Mouse (Mus musculus) fat pad, adult 2 months (tissue): ENCODE results near the gene Rbbp5.

ENCODE experiments used
- DNase-seq: peaks from one replicate; pipeline ENCODE4 v3.0.0-alpha.2; 2011; ENCODE audit warnings: low read depth, low spot score; ENCODE audit errors: extremely low read depth

Gene Rbbp5

DNA sequence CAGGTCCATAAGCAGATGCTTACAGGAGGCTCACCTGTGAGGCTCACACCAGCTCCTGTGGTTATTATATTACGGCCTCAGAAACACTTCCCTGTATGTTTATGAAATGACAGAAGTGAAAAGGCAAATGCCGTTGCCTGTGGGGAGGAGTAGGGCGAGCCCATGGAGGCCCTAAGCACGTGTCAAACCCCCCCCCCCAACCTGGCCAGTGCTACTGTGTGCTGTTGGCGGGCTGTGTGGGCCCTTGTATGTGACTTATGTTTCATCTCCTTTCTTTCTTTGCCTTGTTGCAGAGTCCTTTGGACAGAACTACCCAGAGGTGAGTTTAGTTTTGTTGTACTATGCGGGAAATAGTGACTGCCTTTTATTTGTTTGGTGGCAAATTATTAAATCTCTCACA, 6.6 kb downstream of the Rbbp5 start:
- DNase-seq = no peak

DNA sequence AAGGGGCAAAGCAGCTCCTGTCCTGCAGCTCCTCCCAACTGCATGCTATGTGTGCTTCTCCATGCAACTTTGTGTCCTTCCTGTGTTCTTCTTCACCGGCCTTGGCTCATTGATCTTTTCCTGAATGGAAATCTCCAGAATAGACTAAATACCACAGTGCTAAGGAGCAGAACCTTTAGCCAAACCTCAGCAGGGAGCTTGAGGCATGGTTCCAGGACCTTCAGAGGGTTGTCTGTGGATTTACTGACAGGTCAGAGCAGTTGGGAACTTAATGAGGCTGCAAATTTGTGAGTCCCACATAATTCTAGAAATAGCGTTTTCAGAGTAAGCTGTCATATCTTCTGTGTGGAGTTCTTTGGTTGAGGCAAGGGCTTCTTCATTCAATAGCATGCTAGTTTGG, 23.4 kb downstream of the Rbbp5 start:
- DNase-seq = no peak

DNA sequence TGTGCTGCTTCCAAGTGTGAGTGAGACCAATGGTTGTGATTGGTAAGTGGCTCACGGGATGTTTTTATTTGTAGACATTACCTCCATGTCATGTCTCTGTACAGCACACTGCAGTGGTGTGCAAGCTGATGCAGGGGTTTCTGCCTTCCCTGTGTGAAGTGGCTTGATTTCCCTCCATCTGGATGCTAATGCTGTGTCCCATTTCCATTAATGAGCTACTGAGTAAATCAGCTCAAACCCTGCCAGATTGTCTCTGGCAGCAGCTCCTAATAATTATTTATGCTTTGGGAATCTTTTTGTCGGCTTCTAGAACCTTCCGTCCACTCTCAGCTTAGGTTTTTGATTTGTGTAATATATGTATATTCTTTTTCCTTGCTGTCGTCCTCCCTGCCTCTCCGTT, 28.0 kb downstream of the Rbbp5 start:
- no peak for DNase-seq

DNA sequence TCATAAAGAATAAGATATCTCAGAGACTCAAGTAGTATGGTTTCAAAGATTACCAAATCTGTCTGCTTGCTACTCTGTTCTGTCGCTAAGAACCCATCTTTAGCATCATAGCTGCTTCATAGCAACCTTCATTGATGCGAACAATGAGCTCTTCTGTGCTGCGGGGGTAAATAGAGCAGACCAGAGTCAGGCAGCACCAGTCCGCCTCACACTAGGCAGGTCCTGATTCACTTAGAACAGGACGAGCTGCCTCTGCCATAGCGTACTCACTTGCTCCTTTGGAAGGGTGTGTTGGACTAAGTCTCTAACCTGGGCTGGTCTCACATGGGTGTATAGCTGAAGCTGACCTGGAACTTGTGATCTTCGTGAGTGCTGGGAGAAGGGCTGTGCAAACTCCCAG, 28.9 kb downstream of the Rbbp5 start, which contains the start of gene Tmem81:
Tmem81 (plus strand) TSS at position 173 of the 400 bp plus-strand sequence.
- no peak for DNase-seq

DNA sequence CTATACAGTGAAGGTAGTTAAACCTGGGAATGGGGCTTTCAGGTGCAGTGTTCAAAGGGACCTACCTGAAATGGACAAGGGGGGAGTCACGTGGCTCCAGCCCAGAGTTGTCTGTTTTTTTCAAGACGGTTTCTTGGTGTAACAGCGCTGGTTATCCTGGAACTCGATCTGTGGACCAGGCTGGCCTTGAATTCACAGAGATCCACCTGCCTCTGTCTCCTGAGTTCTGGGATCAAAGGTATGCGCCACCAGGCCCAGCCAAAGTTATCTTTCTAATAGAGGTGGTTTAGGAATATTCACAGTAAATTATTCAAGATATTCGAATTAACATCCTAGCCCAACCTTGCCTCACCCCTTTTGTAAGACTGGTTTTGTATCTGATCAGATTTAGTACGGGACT, 29.5 kb downstream of the Rbbp5 start:
- no peak for DNase-seq

DNA sequence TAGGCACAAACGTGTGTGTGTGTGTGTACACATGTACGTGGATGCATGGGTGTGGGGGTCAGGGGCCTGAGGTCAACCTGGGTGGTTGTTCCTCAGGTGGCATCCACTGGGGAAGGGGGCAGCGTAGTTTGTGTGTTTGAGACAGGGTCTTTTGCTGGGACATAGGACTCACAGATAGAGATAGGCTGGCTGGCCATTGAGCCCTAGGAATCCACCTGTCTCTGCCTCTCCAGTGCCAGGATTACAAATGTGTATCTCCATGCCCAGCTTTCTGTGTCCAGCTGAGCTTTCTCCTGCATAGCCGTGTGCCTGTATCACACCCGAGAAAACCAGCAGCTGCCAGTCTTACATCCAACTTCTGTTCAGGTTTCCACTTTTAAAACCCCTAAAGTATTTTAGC, 32.6 kb downstream of the Rbbp5 start:
- no peak for DNase-seq

DNA sequence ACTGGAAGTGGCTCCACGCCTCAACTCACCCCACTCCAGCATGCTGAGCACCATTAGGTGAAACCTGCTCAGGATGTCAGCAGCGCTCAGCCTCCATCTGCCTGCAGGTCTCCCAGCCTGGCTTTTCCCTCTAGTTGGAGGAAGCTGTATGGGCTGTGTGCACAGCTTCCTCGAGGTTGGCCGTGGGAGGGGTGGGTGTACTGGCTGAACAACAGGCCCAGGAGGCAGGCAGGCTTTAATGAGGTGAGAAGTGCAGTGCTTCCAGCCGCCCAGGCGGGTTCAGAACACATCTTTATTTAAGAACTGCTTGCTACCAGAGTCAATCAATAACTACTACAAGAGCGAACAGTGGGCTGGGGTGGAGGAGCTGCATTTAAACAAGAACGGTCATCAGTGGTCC, 34.4 kb downstream of the Rbbp5 start:
- DNase-seq = no peak

DNA sequence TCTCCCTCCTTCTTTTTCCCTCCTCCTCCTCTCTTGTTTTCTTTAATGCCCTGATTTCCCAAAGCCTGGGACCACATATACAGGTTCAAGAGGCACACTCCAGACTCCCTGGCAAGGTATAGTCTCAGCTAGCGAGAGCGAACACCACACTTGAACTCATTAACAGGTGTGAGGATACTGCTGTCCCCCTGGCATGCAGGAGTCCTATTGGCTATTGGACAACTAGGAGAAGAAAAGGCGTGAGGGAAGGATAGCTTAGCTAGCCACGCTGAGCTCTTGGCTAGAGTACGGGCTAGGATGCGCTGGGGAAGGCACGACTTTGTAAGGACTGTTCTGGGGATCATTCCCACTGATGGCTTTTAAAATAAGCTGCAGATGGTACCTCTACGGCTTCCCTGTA, 34.9 kb downstream of the Rbbp5 start:
- DNase-seq = no peak

DNA sequence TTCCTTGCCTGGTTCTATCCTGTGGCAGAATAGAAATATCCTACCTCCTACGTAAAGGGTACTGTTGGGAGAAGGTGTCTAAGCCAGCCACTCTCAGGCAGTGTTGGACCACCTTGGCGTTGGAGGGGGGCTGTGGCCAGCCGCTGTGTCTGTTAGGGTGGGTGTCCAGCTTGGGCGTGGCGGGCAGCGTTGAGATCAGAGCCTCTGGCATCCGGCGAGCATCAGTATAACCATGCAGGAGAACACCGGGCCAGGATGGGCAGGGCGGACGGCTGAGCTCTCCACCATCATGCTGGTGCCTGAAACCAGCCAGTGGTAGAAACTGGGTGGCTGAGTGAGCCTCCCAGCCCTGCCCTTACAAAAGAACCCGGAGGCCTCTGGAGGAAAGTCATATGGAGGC, 38.2 kb downstream of the Rbbp5 start:
- no peak for DNase-seq

DNA sequence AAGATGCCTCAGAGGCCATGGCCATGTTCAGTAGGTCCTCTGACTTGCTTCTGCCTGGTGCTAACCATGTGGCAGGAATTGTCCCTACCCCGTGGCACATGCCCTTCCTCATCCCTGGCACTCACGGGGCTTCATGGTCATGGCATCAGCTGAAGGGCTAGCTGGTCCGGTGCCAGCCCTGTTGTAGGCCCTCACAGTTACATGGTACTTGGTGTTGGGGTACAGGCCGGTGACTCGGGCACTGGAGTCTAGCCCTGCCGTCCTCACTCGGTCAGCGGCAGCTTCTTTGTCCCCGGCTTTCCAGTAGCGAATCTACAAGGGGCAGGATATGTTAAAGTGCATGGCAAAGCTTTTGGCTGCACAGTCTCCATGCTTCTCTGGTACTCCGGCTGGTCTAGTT, 39.6 kb downstream of the Rbbp5 start:
- no peak for DNase-seq

DNA sequence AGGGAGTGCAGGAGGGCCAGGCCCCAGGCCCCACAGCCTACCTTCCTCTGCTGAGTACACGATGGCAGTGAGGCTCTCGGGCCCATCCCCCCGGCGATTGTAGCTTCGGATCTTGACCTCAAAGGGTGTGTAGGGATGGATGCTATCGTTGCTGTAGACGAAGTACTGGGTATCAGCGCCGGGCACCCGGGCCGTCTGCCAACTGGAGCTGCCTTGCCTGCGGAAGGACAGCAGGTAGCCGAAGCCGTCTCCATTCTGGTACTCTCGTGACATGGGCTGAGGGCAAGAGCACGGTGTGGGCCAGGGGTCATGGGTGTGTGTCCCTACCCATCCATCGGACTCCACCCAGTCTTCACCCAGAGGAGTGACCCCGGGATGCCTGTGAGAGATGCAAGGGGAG, 41.5 kb downstream of the Rbbp5 start:
- no peak for DNase-seq

DNA sequence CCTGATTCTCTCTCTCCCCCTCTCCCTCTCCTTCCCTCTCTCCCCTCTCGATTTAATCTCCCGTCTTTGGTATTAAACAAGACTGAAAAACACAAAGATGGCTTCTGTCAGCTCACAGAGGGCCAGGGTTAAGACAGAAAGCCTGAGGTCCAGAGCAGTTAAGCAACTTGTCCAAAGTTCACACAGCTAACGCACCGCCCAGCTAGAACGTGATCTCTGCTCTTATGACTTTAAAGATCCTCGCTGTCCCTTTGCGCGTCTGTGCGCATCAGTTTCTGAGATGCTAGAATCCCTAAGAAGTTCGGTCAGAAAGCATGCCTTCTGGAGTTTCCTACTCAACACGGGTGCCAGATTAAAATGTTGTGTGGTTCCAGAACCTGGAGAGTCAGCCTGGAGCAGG, 42.6 kb downstream of the Rbbp5 start:
- no peak for DNase-seq

DNA sequence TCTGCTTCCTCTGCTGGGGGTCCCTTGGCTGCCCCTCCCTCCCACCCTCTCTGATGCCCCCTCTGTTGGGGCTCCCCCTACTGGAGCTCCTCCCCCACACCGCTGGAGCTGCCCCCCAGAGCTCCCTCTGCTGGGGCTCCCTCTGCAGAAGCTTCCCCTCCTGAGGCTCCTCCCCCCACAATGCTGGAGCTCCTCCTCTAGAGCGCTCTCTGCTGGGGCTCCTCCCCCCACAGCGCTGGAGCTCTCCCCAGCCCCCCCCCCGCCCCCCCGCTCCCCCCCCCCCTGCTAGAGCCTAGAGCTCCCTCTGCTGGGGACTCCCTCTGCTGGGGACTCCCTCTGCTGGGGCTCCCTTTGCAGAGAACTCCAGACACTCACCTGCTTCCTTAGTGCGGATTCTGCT, 43.6 kb downstream of the Rbbp5 start:
- no peak for DNase-seq

DNA sequence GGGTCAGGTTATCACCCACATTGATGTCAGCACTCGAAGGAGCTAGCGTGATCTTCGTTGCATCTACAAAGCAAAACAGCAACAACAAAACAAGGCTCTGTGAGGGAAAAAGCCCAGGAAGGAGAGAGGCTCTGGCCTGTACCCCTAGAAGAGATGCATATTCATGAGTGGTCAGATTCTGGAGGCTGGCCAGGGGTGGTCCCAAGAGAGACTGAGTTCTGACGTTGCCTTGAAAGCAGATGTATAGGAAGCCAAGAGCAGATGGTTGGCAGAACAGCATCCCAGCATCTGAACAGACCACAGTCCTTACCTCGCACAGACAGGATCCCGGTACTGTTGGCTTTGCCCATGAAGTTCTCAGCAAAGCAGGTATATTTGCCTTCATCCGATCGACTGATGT, 45.9 kb downstream of the Rbbp5 start:
- DNase-seq = no peak

DNA sequence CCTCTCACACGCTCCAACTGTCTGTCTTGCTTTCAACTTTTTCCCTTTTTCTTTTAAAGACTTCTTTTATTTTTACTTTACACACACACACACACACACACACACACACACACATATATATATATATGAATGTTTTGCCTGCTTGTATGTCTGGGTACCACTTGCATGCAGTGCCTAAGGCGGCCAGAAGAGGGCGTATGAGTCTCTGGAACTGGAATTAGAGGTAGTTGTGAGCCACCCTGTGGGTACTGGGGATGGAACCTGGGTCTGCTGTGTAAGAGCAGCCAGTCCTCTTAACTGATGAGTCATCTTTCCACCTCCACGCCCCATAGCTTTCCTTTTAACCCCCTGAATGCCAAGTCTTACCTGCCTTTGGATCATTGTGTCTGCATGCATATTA, 46.8 kb downstream of the Rbbp5 start:
- no peak for DNase-seq

DNA sequence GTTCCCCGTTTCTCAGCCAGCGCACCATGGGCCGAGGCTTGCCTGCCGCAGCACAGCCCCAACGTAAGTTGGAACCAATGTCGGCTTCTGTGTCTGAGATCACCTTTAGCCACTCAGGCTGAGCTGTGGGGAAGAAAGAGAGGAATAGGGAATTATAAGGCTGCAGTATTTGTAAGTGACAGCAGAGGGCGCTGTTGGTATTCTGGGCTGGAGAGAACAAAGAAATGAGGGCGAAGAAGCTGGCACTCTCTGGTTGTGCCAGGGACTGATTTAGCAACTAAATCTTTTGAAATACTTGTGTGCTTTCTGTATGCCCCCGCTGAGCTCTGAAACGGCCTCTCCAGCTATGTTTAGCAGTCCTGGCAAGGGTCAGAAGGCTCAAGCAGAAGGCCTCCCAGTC, 48.7 kb downstream of the Rbbp5 start:
- DNase-seq = peak; percentile 37

DNA sequence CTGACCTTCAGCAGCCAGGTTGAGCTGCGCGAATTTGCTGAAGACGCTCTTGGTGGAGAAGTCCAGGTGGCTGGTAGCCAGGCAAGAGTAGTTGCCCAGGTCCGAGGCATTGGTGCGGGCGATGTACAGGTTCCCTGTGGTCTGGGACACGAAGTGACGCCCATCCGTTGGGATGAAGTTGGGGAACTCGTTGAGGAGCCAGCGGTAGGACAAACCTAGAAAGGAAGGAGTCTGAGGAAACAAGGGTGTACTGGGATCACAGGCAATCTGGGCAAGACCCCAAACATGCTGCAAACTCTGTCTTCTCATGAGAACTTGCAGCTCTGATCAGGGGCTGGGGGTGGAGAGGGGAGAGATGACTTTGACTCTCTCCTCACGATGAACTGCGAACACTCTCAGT, 50.9 kb downstream of the Rbbp5 start:
- DNase-seq = no peak

DNA sequence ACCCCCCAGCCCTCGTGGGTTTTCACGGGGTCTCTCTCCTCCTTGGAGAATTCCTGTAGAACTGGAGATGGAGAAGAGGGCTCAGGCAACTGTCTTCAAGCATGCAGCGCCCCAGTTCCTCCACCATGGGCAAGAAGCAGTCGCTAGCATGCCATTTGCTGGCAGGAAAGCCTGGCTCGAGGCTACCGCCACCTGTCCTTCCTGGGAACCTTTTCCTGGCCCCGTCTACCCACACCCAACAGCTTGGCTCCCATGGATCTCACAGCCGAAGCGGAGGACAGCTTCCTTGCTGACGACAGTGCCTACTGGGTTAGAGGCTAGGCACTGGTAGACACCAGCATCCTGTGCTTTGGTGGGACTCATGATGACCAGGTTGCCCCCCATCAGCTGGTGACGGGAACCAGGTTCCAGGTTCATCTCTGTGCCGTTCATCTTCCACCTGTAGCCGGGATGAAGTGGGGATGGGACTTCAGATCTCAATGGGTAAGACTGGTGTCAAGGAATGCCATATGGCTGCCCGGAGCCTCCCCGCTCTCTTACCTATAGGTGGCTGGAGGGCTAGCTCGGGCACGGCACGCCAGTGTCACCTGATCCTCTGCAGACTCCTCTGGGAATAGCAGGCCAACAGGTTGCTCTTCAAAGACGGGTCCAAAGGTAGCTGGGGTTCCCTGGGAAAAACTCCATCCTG, 51.6 kb downstream of the Rbbp5 start:
- DNase-seq = no peak

DNA sequence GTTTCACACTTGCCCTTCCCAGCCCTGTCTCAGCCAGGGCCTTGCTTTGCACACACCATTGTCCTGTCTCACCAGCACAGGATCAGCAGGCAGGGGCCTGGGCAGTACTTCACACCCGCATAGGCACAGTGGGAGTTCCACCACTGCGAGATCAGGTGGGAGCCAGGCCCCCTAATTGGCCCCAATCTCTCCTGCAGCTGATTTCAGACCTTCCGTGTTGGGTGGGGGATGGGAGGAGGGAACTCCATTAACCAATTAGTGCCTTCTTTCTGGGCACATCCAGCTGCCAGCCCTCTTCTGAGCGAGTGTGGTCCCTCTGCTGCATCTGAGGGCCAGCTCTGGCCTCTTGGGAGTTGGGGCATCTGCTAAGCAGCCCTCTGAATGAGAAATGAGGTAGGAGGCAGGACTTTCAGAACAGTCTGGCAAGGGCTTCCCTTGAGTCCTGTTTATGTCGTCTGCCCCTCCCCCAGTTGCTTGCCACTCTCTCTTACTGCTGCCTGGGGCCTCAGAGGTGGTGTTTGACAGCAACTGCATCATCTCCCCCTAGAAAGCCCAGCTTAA, 53.5 kb downstream of the Rbbp5 start:
- DNase-seq = no peak

DNA sequence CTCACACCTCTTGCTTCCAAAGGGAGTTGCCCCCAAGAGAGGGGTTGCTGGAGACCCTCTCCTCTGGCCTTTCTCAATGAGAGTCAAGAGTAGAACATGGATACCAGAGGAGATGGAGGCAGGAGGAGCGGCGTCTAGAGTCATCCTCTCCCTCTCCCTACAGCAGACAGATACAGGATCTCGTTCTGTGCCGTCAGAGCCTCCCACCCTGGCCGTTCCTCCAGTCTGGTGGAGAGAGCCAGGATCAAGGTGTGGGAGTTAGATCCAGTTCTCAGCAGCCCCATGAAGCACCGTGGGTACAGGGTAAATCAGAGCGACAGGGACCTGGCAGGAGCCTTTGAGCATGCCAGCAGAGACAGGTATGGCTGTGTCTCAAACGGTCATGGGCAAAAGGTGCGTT, 55.4 kb downstream of the Rbbp5 start:
- no peak for DNase-seq

DNA sequence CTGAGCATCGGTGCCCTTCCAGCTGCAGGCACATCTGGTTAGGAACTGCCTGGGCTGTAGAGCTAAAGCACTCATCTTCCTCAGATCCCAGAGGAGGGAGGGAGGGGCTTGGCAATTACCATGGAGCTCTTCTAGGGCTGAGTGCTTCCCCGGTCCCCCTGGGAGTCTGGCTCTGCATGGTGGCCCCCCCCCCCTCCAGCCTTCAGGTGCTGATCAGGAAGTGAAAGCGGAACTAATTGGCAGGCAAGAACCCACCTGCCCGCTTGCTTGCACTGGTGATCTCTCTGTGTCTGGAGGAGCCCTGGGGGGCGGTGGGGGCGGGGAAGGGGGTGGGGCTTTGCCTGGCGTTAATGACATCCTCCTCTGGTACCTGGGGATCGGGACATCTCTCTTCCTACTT, 56.7 kb downstream of the Rbbp5 start:
- DNase-seq = no peak

DNA sequence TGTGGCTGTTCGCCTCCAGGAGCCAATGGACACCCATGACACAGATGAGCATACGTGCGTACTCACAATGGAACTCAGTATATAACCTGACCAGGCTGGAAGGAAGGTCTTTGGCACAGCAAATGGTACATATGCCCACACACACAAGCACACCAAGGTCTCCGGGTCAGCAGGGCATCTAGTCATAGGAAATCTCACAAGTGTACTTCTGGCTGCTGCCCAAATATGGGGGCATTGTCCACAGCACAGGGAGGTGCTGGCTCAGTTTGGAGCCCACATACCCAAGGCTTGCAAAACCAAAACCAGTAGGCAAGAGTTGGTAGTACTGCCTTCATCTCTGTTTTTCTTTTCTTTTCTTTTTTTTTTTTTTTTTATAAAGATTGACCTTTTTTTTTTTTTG, 58.4 kb downstream of the Rbbp5 start:
- no peak for DNase-seq

DNA sequence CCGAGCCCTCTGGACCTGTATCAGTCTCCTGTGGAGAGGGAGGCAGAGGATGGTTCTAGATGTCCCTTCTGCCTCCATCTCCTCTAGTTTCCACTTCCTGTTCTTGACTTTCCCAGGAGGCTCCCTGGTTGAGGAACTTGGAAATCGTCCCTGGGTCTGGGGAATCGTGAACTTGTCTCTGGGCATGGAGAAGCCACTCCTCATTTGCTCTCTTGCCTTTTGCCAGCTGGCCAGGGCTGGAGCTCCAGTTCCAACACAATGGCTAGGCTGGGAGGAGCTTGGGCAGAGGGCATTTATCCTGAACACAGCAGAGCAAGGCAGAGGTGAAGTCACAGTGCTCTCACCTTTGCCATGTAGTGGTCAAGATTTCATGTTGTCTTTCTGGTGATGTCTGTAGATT, 59.3 kb downstream of the Rbbp5 start:
- DNase-seq = no peak
